Mouse (Mus musculus) spleen, embryonic (tissue): Measurements from ENCODE around the gene Snapc3.

Experiments
- CTCF ChIA-PET: fragments of 350-600 bp; sonication (Branson Sonifier 250); formaldehyde crosslinking; loops from one replicate; lab custom pipeline; 2022; lab: Charles Lee

Gene Snapc3

GRCm38 (mm10) chr4:83414241-83414824 lies 3.2 kb upstream of the Snapc3 start:
- CTCF ChIA-PET: no interaction called here

GRCm38 (mm10) chr4:83417820-83418186 lies 279 bp downstream of the Snapc3 start:
- CTCF ChIA-PET: no interaction called here

- CTCF ChIA-PET: no interaction called here
Observed at GRCm38 (mm10) chr4:83418781-83419180, 1.3 kb downstream of the Snapc3 start.

- CTCF ChIA-PET: interaction anchor here (0.7 kb wide), 1 partner anchor 135 kb away, joined by 3 read pairs; no protein-coding TSS in a partner anchor
Observed at GRCm38 (mm10) chr4:83423641-83424040, 6.1 kb downstream of the Snapc3 start.

GRCm38 (mm10) chr4:83425119-83425518 lies 7.6 kb downstream of the Snapc3 start:
- CTCF ChIA-PET: interaction anchor here (0.6 kb wide), 1 partner anchor 88 kb away, joined by 5 read pairs; no protein-coding TSS in a partner anchor

- CTCF ChIA-PET: no interaction called here
Observed at GRCm38 (mm10) chr4:83427141-83427540, 9.6 kb downstream of the Snapc3 start.

- CTCF ChIA-PET: no interaction called here
Observed at GRCm38 (mm10) chr4:83427696-83428095, 10.2 kb downstream of the Snapc3 start.

- CTCF ChIA-PET: no interaction called here
Observed at GRCm38 (mm10) chr4:83428845-83429244, 11.3 kb downstream of the Snapc3 start.

- CTCF ChIA-PET: no interaction called here
Observed at GRCm38 (mm10) chr4:83431950-83432349, 14.4 kb downstream of the Snapc3 start.

- CTCF ChIA-PET: interaction anchor here (0.6 kb wide), 1 partner anchor 141 kb away, joined by 3 read pairs; no protein-coding TSS in a partner anchor
Observed at GRCm38 (mm10) chr4:83432901-83433300, 15.4 kb downstream of the Snapc3 start.

GRCm38 (mm10) chr4:83436375-83436774 lies 18.9 kb downstream of the Snapc3 start:
- CTCF ChIA-PET: interaction anchor here (0.6 kb wide), 1 partner anchor 52 kb away, joined by 6 read pairs; no protein-coding TSS in a partner anchor

- CTCF ChIA-PET: no interaction called here
Observed at GRCm38 (mm10) chr4:83438116-83438515, 20.6 kb downstream of the Snapc3 start.

- CTCF ChIA-PET: no interaction called here
Observed at GRCm38 (mm10) chr4:83439045-83439444, 21.5 kb downstream of the Snapc3 start.

GRCm38 (mm10) chr4:83441050-83441449 lies 23.5 kb downstream of the Snapc3 start:
- CTCF ChIA-PET: no interaction called here

- CTCF ChIA-PET: no interaction called here
Observed at GRCm38 (mm10) chr4:83450785-83451184, 33.3 kb downstream of the Snapc3 start.

- CTCF ChIA-PET: no interaction called here
Observed at GRCm38 (mm10) chr4:83460106-83460505, 42.6 kb downstream of the Snapc3 start.

GRCm38 (mm10) chr4:83464827-83465226 lies 47.3 kb downstream of the Snapc3 start:
- CTCF ChIA-PET: interaction anchor here (1.1 kb wide), 1 partner anchor 50 kb away, joined by 3 read pairs; no protein-coding TSS in a partner anchor

- CTCF ChIA-PET: interaction anchor here (0.6 kb wide), 1 partner anchor 140 kb away, joined by 3 read pairs; no protein-coding TSS in a partner anchor
Observed at GRCm38 (mm10) chr4:83467615-83468014, 50.1 kb downstream of the Snapc3 start.

- CTCF ChIA-PET: no interaction called here
Observed at GRCm38 (mm10) chr4:83468208-83468607, 50.7 kb downstream of the Snapc3 start.

GRCm38 (mm10) chr4:83485250-83485649 lies 67.7 kb downstream of the Snapc3 start:
- CTCF ChIA-PET: no interaction called here

- CTCF ChIA-PET: no interaction called here
Observed at GRCm38 (mm10) chr4:83485735-83486116, 68.2 kb downstream of the Snapc3 start.

GRCm38 (mm10) chr4:83486117-83486901 lies 68.8 kb downstream of the Snapc3 start, which contains the start of gene Psip1:
Gene Psip1, minus strand, starts transcription at chr4:83486459.
- CTCF ChIA-PET: no interaction called here

GRCm38 (mm10) chr4:83489121-83489520 lies 71.6 kb downstream of the Snapc3 start:
- CTCF ChIA-PET: interaction anchor here (1.6 kb wide), 1 partner anchor 37 kb away, joined by 10 read pairs; the partner anchor contains the start of gene Ccdc171
